Mouse (Mus musculus): ENCODE data around the gene Prdm5.

DNA sequence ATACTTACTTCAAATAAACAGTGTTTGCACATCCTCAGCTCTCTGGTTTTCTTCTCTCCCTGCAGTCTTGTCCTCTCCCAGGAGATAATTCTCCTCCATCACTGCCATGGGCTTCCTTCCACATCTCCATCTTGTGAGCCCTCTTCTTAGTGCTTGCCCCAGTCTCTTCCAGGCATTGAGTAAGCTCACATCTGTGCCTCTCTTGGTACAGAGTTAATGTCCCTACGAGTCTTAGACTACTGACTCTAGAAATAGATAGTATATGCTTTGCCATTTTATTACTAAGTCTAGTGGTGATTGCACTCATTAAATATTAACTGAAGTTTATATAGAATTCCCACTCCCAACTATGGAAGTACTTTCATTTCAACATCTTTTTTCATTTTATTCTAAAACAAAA lies 154.0 kb downstream of the Prdm5 start:
- TF ChIP-seq POLR2A (IDR thresholded peaks at IDR 0.05; ENCODE audit: low read depth, low read length) (no peak), CTCF (IDR thresholded peaks at IDR 0.05; ENCODE audit: borderline replicate concordance, insufficient read depth, low read length) (no peak)
